Mouse (Mus musculus) kidney, embryonic 16.5 days (tissue): ENCODE measurements around the gene Edn1. TPM values are rescaled to one million over a fixed set of nuclear protein-coding genes. Genes with fewer than 3 reads are reported as not detected.

ENCODE experiments used
- ATAC-seq: fragments of 200-750 bp; cut with Nextera tagmentation; 2 replicates; pipeline ENCODE4 v1.8.0; 2017; ENCODE audit warnings: moderate TSS enrichment; ENCODE audit not compliant: low FRiP score, low TSS enrichment
- H3K27ac ChIP-seq: fragments of 300-500 bp; sonication (generic); 2 replicates; pipeline ENCODE4 v1.5.1; 2014; ENCODE audit warnings: low read length
- H3K27me3 ChIP-seq: fragments of 300-500 bp; sonication (generic); 2 replicates; pipeline ENCODE4 v1.6.1; 2014; ENCODE audit warnings: low read length, control low read depth, mixed read lengths; ENCODE audit not compliant: insufficient read depth
- H3K36me3 ChIP-seq: fragments of 300-500 bp; sonication (generic); 2 replicates; pipeline ENCODE4 v1.6.1; 2014; ENCODE audit warnings: low read length, control low read depth, mixed read lengths; ENCODE audit not compliant: insufficient read depth
- H3K4me1 ChIP-seq: fragments of 300-500 bp; sonication (generic); 2 replicates; pipeline ENCODE4 v1.6.1; 2014; ENCODE audit warnings: low read length, control low read depth, mixed read lengths; ENCODE audit not compliant: insufficient read depth
- H3K4me2 ChIP-seq: fragments of 300-500 bp; sonication (generic); replicated peaks from 2 replicates; pipeline ENCODE4 v1.6.1; 2014; ENCODE audit warnings: low read depth, low read length
- H3K4me3 ChIP-seq: fragments of 300-500 bp; sonication (generic); 2 replicates; pipeline ENCODE4 v1.5.1; 2014; ENCODE audit warnings: mild to moderate bottlenecking, low read length
- H3K9ac ChIP-seq: fragments of 300-500 bp; sonication (generic); replicated peaks from 2 replicates; pipeline ENCODE4 v1.6.1; 2014; ENCODE audit warnings: low read length
- H3K9me3 ChIP-seq: fragments of 300-500 bp; sonication (generic); 2 replicates; pipeline ENCODE4 v1.6.1; 2016; ENCODE audit warnings: low read length, control low read depth
- WGBS: fragments of 180-500 bp; shearing (Covaris S2); extraction: QIAGEN DNeasy Blood & Tissue Kit; methylation state at CpG from one replicate; pipeline ENCODE4 v1.1.7; 2014; 5-methylcytosine and 5-hydroxymethylcytosine counted together
- polyA plus RNA-seq: library from polyadenylated mRNA; unstranded; fragments of >200 nt; fragmentation: Nextera tagmentation; extraction: Ambion mirVana; gene quantifications from 2 replicates; pipeline ENCODE4 v1.2.1, GENCODE M21; 2015

Gene Edn1
- polyA plus RNA-seq, 1 experiment from 2014 or later: 2.4 TPM

DNA sequence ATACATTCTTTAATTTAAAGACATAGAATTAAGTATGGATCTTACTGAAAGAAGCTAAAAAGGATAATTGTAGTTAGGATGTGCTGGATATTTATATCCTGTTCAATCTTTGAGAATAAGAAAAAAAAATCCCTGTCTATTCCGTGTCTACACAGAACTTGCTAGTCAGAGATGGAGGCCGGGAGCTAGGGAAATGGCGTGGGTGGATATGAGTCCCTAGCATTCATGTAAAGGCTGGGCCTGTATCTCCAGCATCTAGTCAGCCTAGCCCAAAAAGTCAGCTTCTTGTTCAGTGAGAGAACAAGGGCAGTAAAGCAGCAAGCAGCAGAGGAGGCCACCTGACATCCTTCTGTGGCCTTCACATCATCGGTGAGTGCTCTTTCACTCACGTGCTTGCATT, 8.7 kb upstream of the Edn1 start:
- Histone ChIP-seq H3K9ac (no peak overlapping the region), H3K27me3 (no peaks in the 10 kb centered on the region), H3K36me3 (no peaks in the 10 kb centered on the region), H3K27ac (no peak overlapping the region), H3K4me3 (no peak overlapping the region), H3K4me2 (no peak overlapping the region), H3K9me3 (no peaks in the 10 kb centered on the region), H3K4me1 (peaks cover 7% of the 10 kb centered on the region)
- WGBS: 67% methylated on average over 5 of the region's 5 CpGs
- ATAC-seq: no peak

DNA sequence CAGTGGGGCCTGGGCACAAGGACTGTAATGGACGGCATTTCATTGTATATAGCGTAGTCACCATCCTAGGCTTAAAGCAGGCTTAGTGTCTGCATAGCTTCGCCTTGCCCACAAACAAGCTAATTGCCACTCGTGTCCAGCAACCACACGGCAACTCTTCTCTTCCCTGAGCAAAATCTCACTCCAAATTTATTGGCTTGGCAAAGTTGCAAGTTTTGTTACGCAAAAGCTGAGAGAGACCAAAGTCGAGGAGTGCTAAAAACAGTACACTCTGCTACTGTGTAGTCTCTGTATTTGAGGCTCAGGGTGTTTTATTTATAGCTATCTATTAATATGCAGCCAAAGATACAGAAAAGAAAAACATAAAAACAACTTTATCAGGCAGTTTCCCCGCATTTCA, 3.0 kb upstream of the Edn1 start:
- 66% methylated on average over 8 of the region's 8 CpGs for WGBS

DNA sequence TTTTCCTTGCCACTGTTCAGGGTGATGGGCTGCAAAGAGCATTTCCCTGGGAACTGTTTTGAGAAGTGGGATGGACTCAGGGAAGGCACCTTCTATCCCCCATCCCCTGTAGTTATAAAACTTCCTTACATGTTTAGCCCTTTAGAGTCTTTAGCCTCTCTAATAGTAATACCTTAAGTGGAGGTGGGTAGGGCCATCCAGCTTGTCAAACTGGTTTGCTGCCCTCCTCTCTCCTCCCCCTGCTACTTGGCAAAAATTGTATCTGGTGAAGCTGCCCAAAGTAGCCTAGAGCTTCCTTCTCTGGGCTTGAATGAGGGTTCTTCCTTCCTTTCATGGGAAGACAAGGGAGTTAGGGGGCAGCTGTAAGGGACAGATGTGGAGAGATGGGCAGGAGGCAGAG, 2.5 kb upstream of the Edn1 start:
- no peak overlapping the region for H3K4me3 ChIP-seq
- no peak overlapping the region for H3K4me2 ChIP-seq
- no peaks in the 10 kb centered on the region for H3K9me3 ChIP-seq
- H3K9ac ChIP-seq: no peak overlapping the region
- peaks cover 28% of the 10 kb centered on the region for H3K4me1 ChIP-seq
- ATAC-seq: no peak
- H3K27me3 ChIP-seq: peaks cover 14% of the 10 kb centered on the region
- no peaks in the 10 kb centered on the region for H3K36me3 ChIP-seq
- H3K27ac ChIP-seq: no peak overlapping the region

More for the DNA sequence above, 3.0 kb upstream of the Edn1 start:
- Histone ChIP-seq H3K4me3 (no peak overlapping the region), H3K9ac (no peak overlapping the region), H3K4me2 (no peak overlapping the region), H3K36me3 (no peaks in the 10 kb centered on the region), H3K27me3 (peaks cover 12% of the 10 kb centered on the region), H3K9me3 (no peaks in the 10 kb centered on the region), H3K4me1 (peaks cover 23% of the 10 kb centered on the region), H3K27ac (no peak overlapping the region)
- ATAC-seq: no peak

DNA sequence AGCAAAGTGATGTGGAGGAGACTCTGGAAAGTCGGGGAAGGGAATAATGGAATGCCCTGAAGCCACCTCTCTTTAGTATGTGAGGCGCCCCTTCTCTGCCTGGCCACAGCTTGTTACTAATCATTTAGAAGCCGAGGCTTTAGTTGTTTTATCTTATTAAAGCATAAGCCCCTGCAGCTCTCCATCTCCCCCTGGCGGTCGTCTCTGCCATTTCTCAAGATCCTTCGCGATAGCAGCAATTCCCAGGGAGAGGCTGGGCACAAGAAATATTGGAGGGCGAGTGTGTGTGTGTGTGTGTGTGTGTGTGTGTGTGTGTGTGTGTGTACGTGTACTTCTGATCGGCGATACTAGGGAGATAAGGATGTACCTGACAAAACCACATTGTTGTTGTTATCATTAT, 709 bp upstream of the Edn1 start:
- 0 out of 2 replicates have a peak, but pooled peaks have one; percentile 12 for ATAC-seq
- no peak overlapping the region for H3K27ac ChIP-seq
- 5% methylated on average over 11 of the region's 11 CpGs for WGBS

DNA sequence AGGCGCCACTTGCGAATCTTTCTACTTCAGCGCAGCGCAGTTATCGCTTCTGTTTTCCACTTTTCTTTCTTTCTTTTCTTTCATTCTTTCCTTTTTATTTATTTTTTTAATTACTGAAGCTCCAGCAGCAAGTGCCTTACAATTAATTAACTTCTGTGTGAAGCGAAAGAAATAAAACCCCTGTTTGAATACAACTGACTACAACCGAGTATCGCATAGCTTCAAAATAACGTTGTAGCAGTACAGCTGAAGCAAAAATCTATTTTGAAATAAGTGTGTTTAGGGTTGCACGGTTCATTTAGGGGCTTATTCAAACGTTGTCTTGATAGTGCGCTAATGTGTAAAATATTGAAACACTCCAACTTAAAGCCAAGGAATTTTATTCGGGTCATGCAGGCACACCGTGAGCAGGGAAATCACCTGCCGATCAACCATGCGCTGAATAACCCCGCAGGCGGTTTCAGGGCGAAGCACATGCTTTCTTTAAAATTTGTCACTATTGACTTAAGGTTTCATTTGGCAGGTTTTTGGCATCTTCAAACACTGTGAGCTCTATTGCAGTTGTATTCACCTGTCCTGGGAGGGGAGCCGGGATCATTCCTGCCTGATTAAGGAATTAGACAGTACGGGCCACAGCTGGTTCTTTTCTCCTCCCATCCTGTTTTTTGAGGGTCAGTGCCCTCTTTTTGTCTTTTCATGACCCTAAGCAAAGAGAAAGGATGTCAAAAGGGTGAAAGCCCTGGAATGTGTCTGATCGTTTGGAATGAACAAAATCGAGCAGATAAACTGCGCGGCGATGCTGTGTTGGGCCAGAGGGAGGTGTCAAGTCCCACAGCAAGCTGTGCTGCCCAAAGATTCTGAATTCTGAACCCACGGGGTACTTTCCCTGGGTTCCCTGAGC, 935 bp downstream of the Edn1 start:
- Histone ChIP-seq H3K9me3 (no peaks in the 10 kb centered on the region), H3K4me3 (peak overlapping the region; percentile 48), H3K4me2 (peak overlapping the region; percentile 86), H3K36me3 (no peaks in the 10 kb centered on the region), H3K4me1 (peaks cover 29% of the 10 kb centered on the region), H3K27ac (no peak overlapping the region), H3K27me3 (peaks cover 14% of the 10 kb centered on the region), H3K9ac (peak overlapping the region; percentile 52)
- no peak for ATAC-seq
- 15% methylated on average over 27 of the region's 27 CpGs for WGBS

More for the DNA sequence above, 709 bp upstream of the Edn1 start:
- Histone ChIP-seq H3K4me1 (peaks cover 29% of the 10 kb centered on the region), H3K4me3 (peak overlapping the region; percentile 48), H3K36me3 (no peaks in the 10 kb centered on the region), H3K9me3 (no peaks in the 10 kb centered on the region), H3K4me2 (peak overlapping the region; percentile 86), H3K9ac (peak overlapping the region; percentile 52; the same call in 1 of the 2 replicates), H3K27me3 (peaks cover 14% of the 10 kb centered on the region)

DNA sequence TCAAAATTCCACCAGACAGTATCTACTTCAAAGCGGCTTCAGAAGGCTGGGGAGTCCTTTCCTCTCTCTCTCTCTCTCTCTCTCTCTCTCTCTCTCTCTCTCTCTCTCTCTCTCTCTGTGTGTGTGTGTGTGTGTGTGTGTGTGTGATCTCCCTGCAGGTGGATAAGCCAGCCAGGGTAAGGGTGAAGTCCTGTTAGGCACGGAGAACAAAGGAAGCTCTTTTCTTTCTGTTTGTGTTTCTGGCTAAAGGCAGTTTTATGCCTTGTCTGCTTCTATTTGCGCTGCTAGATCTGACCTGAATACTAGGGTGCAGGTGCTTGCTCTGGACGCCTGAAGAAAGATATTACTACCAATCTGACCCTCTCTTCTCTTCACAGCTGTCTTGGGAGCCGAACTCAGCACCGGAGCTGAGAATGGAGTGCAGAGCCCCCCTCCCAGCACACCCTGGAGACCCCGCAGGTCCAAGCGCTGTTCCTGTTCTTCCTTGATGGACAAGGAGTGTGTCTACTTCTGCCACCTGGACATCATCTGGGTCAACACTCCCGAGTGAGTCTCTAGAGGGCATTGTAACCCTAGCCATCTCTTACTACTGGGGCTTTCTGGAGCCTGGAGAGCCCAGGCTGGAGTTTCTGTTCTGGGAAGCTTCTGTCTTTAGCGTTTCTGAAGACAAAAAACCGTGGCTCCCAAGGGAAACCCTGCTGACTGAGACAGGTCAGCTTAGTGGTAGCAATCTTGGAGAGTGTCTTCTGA, 2.1 kb downstream of the Edn1 start:
- 0 out of 2 replicates have a peak, but pooled peaks have one; percentile 50 for ATAC-seq

DNA sequence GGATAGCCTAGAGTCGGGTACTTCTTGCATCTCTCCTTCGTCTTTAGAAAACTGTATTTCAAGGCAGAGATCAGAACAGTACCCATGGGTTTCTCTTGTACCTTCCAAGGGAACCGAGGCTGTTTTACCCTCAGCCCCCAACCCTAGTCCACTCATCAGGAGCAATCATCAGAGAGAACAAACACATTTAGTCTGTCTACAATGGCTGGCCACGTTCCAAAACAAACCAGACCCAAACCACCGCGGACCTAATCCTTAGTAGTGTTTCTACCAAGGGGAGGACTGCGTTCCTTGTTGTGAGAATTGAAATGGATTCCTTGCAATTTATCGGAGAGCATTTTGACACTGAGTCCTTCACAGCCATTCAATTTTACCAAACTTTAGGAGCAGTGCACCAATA, 2.9 kb downstream of the Edn1 start:
- Histone ChIP-seq H3K4me1 (peaks cover 32% of the 10 kb centered on the region), H3K27me3 (peaks cover 14% of the 10 kb centered on the region), H3K4me2 (no peak overlapping the region), H3K4me3 (no peak overlapping the region), H3K36me3 (no peaks in the 10 kb centered on the region), H3K27ac (no peak overlapping the region), H3K9ac (no peak overlapping the region), H3K9me3 (no peaks in the 10 kb centered on the region)
- no peak for ATAC-seq
- 66% methylated on average over 8 of the region's 8 CpGs for WGBS

More for the DNA sequence above, 2.1 kb downstream of the Edn1 start:
- H3K9me3 ChIP-seq: no peaks in the 10 kb centered on the region
- peak overlapping the region; percentile 22; the same call in 1 of the 2 replicates for H3K9ac ChIP-seq
- no peak overlapping the region for H3K27ac ChIP-seq
- H3K27me3 ChIP-seq: peaks cover 14% of the 10 kb centered on the region
- peak overlapping the region; percentile 86 for H3K4me2 ChIP-seq
- peaks cover 32% of the 10 kb centered on the region for H3K4me1 ChIP-seq
- WGBS: 35% methylated on average over 11 of the region's 11 CpGs
- H3K4me3 ChIP-seq: peak overlapping the region; percentile 48; the same call in 1 of the 2 replicates
- H3K36me3 ChIP-seq: no peaks in the 10 kb centered on the region

DNA sequence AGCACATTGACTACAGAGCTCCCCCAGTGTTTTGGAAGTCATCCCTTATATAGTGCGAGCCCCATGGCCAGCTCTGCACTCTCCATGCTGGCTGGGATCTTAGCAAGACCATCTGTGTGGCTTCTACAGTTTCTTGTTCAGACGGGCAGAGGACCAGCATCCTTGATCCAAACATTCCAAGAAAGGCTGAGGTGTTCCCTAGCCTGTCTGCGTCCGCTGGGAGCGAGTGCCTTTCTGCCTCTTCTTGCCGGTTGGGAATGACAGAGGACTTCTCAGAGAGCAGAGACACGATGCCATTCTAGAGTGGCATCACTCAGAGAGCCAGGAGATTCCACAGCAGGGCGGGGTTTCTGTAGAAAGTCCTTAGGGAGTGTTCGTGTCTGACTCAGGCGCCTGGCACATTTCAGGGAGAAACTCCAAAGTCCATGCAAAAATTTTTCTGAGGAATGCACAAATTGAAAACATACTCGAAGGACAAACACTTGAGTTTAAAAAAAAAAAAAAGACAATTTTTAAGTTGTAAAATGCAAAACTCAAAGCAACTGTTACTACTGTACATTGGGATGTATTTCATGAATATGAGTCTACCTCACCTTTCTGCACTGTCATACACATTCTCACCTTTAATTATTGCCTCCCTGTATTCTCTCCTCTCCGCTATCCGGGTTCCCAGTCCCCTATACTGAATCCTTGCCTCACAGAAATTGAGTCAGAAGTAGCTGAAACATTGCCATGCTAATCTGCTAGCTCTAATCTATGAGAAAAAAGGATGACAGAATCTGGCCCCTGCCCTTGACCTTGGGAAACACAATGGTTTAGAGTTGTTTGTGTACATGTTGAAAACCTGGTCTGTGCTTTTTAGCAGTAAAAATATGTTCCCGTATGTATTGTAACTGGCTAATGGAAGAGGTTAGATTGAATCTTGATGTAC, 5.9 kb downstream of the Edn1 start:
- Histone ChIP-seq H3K4me2 (no peak overlapping the region), H3K4me1 (peaks cover 24% of the 10 kb centered on the region), H3K4me3 (no peak overlapping the region), H3K27ac (no peak overlapping the region), H3K9me3 (no peaks in the 10 kb centered on the region), H3K27me3 (peaks cover 13% of the 10 kb centered on the region), H3K36me3 (no peaks in the 10 kb centered on the region), H3K9ac (no peak overlapping the region)
- WGBS: 79% methylated on average over 14 of the region's 14 CpGs
- no peak for ATAC-seq
